Mouse (Mus musculus) megakaryocyte, embryonic 14.5 days (primary cell): ENCODE results near the gene Sema4d.

Experiments used
- FLI1 ChIP-seq: IDR thresholded peaks from 2 replicates; pipeline ENCODE4 v1.6.1; 2012; ENCODE audit warnings: low read length, inconsistent platforms, mixed read lengths
- GATA1 ChIP-seq: IDR thresholded peaks from 3 replicates; pipeline ENCODE4 v1.6.1; 2012; ENCODE audit warnings: mixed read lengths, low read length, inconsistent platforms, borderline replicate concordance

DNA sequence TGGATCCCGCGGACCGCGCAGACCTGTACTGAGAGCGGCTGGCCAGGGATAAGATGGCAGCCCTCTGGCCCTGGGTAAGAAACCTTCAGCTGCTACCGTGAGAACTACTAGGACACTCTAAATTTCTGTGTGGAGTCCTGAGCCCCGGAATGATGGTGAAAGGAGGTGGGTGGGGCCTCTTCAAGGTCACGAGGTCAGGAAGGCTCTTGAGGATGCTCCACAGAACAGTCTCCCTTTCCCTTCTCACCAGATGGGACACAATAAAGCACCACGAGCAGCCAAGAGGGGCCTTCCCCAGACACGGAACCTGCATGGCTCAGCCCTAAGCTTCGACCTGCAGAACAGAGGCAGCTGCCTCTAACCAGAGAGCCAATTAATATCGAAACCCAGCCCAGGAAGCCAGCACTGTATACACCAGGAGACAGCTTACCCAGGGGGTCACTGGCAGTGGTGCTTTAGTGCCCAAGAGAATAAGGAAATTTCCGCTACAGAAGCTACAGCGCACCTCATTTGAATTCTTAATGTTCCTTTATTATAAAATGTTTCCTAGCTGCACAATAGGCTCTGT lies 61.4 kb downstream of the Sema4d start:
- TF ChIP-seq GATA1 (no peak), FLI1 (no peak)
